8 mouse cellular contexts compared by ENCODE assay signal in the genomic region with DNA sequence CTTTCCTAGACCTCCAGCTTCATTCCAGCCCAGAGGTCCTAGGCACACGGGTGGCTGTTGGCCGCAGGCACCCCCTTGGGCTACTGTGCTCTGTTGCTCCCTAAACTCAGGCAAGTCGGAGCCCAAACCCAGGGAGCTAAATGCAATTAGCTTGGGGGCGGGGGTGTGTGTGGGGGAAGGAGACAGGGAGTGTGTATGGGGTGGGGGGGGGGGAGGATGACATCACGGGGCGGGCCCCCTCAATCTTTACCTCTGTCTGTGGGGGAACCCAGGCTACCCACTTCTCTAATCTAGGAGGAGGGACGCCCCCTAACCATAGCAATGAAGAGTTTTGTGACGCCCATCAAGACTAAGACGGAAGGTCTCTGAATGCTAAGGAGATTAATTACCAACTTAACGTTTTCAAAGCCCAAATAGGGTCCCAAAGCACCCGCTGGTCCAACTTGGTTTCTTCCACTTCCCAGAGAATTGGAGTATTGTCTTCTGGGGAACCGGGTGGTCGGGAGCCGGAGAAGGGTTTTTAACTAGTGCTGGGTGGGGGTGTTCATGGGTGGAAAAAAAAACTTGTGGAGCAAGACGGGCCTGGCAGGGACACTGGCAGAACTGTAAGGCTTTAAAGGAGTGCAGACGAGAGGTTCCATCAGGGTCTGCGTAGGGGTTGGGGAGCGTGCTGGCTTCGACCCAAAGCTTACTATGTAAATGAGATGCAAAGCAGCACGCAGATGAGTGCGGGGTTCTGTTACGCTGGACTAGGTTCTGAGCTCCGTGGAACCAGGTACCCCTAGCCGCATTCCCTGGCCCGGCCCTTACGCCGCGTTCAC. TPM values are rescaled to one million over a fixed set of nuclear protein-coding genes. Genes with fewer than 3 reads are reported as not detected.
DNase-seq lines count a peak whose midpoint lies in the region; ATAC-seq and TF ChIP-seq lines count a peak whose summit lies in the region.

A gene (minus strand): TSS at position 100 of the 821 bp plus-strand sequence.

- under 1% methylated on average over 28 of the region's 28 CpGs for WGBS in hindbrain, embryonic 14.5 days

- in situ Hi-C loops in Patski (cut with MboI; ENCODE audit: low pct_unique_long_range_greater_than_20kb) = no loop called here

- H3K27ac ChIP-seq in hindbrain, embryonic 14.5 days = peak within 1 kb of the TSS; percentile 94

- ATAC-seq in Patski = peak; percentile 51
- peak; percentile 72 for ATAC-seq in hindbrain, embryonic 14.5 days (ENCODE audit: low FRiP score)

- peaks cover 34% of the 10 kb centered on the region for H3K36me3 ChIP-seq in hindbrain, embryonic 14.5 days (replicated peaks; ENCODE audit: control insufficient read depth, insufficient read depth)

- H3K27me3 ChIP-seq in Patski = no peaks in the 10 kb centered on the region
- H3K27me3 ChIP-seq in hindbrain, embryonic 14.5 days (ENCODE audit: control insufficient read depth, insufficient read depth, low read length) = no peaks in the 10 kb centered on the region

- H3K4me3 ChIP-seq in hindbrain, embryonic 14.5 days (replicated peaks; ENCODE audit: low read length) = peak within 1 kb of the TSS; percentile 49

- H3K9me3 ChIP-seq in hindbrain, embryonic 14.5 days (ENCODE audit: control insufficient read depth, low read length) = no peaks in the 10 kb centered on the region

- CTCF ChIA-PET in Patski (lab: Charles Lee) = interaction anchor here (1.1 to 1.6 kb wide), 3 partner anchors 15 to 61 kb away, joined by 3 read pairs; no protein-coding TSS in a partner anchor

- TF ChIP-seq CTCF in Patski (IDR thresholded peaks at IDR 0.05) = no peak

- POLR2A ChIA-PET in Patski (lab: Charles Lee) = interaction anchor here (0.9 to 1.7 kb wide), 3 partner anchors 54 to 98 kb away, joined by 3 to 5 read pairs (median 3); no protein-coding TSS in a partner anchor

- peaks cover 49% of the 10 kb centered on the region for H3K4me1 ChIP-seq in hindbrain, embryonic 14.5 days (replicated peaks; ENCODE audit: control insufficient read depth, insufficient read depth, low read length)

- H3K9ac ChIP-seq in hindbrain, embryonic 14.5 days = peak within 1 kb of the TSS; percentile 75

- peak; percentile 56 for DNase-seq in Patski (ENCODE audit: low read depth, low spot score)
- peak; percentile 83 for DNase-seq in cerebellum, adult 9-10 months
- DNase-seq in frontal cortex, postnatal 36 days (ENCODE audit: low spot score in 2 of 2) = peak; percentile 78
- DNase-seq in hindbrain, embryonic 14.5 days (ENCODE audit: low spot score) = peak; percentile 79
- DNase-seq in layer of hippocampus, postnatal 36 days = peak; percentile 76
- peak; percentile 52 for DNase-seq in lung, postnatal 25 days (ENCODE audit: low spot score)
- DNase-seq in retina, postnatal 7 days (ENCODE audit: low read depth, low spot score) = peak; percentile 37
- DNase-seq in urinary bladder, postnatal 14 days (ENCODE audit: low spot score) = peak; percentile 46

- H3K4me2 ChIP-seq in hindbrain, embryonic 14.5 days (replicated peaks) = peak within 1 kb of the TSS; percentile 74

RNA-seq across cellular contexts. Expression of the gene that starts here (rescaled TPM):
- 26.7 TPM for polyA plus RNA-seq in Patski (2021)
- 13.3 and 14.8 TPM in 2 replicates for polyA plus RNA-seq in hindbrain, embryonic 14.5 days (2014; fragmentation: Nextera tagmentation; extraction: Ambion mirVana)
- total RNA-seq in layer of hippocampus, postnatal 36 days (2021) = 10 to 100 TPM in 1 of 2 experiments, 1 to 10 TPM in 1; 8.4 to 10.6 TPM

Comparison
In these comparisons a context has a peak if more than half of its experiments do, and no peak if none do; other contexts are left out.
1. Peak in every context shown above with its lines: DNase-seq, ATAC-seq, H3K4me3 ChIP-seq and H3K27ac ChIP-seq.